Mouse (Mus musculus): ENCODE data around the gene Srpr.

Gene Srpr

DNA sequence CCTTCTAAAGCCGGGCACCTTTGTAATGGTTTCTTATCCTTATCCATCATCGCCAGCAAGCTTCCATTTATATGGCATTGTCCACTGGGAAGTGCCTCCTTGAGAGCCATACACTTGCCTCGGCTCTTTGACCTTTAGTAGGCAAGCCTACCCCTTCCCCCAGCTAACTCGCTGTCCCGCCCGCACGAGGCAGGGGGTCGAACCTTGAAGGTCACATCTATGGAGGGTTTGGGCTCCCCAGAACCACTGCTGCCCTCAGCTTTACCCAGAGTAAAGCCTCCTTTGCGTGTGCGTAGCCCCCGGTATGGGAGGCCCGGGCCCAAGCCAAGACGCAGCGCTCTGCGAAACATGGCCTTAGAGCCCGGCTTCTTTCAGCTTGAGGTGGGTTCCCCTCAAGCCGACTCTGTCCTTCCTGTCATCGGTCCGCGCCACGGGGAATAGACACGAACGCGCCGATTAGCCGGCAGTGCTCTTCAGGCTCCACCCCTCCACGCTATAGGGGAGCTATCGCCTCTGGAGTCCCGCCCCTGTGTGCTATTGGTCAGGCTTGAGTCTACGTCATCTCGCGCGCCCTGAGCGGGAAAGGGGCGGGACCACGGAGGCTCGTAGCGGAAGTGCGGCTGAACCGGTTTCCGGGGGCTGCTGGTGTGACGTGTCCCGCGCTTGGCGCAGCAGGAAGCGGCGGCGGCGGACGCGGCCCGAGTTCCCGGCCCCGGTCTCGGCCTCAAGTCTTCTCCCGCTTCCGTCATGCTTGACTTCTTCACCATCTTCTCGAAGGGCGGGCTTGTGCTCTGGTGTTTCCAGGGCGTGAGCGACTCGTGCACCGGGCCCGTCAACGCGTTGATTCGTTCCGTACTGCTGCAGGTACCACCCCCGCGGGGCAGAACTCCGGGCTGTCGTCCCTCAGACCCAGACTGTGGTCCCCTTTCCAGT lies 10.8 kb downstream of the Srpr start, which contains the start of gene Foxred1:
TSS of gene Foxred1 (minus strand) at position 514 of the 933 bp plus-strand sequence.
- peak; percentile 85; the same call in 1 of the 2 replicates for TF ChIP-seq GATA4 (IDR thresholded peaks at IDR 0.05; ENCODE audit: insufficient replicate concordance, low read length)

GRCm38 (mm10) chr9:35211573-35212511 lies 11.9 kb downstream of the Srpr start:
- TF ChIP-seq GATA4 (IDR thresholded peaks at IDR 0.05; ENCODE audit: insufficient replicate concordance, low read length), result no peak

GRCm38 (mm10) chr9:35217963-35218362 lies 18.0 kb downstream of the Srpr start:
- TF ChIP-seq GATA4 (IDR thresholded peaks at IDR 0.05; ENCODE audit: insufficient replicate concordance, low read length), result no peak

- TF ChIP-seq GATA4 (IDR thresholded peaks at IDR 0.05; ENCODE audit: insufficient replicate concordance, low read length), result no peak
These were observed 23.5 kb downstream of the Srpr start for GRCm38 (mm10) chr9:35223466-35223865.

DNA sequence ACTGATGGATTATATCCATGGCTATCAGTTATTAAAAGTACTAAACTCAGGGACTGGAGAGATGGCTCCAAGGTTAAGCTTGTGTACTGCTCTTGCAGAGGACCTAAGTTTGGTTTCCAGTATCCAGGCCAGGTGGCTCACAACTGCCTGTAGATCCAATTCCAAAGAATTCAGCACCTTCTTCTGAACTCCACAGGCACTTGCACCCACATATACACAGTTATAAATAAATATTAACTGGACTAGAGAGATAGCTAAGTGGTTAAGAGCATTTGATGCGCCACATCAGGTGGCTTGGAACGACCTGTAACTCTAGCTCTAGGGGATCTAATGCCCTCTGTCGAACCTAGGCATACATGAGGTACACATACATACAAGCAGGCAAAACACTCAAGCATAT lies 28.7 kb downstream of the Srpr start:
- no peak for TF ChIP-seq GATA4 (IDR thresholded peaks at IDR 0.05; ENCODE audit: insufficient replicate concordance, low read length)

DNA sequence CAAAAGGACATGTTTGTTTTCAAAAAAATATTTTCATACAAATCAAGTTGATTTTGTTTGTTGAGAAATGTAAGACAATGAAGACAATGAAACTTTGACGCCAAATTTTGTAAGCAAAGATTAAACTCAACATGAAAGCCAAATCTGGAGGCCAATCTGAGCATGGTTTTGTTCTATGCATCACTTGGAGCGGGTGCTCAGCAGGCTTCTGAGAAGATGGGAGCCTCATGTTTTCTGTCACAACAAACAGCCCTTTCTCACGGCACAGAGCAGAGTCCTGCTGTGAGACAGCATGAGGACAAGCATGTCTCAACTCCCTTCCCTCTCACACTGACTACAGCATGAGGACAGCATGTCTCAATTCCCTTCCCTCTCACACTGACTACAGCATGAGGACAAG lies 36.0 kb downstream of the Srpr start:
- no peak for TF ChIP-seq GATA4 (IDR thresholded peaks at IDR 0.05; ENCODE audit: insufficient replicate concordance, low read length)

DNA sequence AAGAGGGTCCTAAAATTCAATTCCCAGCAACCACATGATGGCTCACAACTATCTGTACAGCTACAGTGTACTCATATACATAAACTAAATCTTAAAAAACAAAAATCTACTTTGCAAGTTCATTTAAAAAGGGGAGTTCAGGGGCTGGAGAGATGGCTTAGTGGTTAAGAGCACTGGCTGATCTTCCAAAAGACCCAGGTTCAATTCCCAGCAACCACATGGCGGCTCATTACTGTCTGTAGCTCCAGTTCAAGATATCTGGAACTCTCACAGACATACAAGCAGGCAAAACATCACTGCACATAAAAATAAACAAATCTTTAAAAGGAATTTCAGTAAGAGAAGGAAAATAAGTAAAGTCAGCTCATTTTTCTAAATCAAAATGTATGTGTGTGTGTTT lies 38.4 kb downstream of the Srpr start:
- no peak for TF ChIP-seq GATA4 (IDR thresholded peaks at IDR 0.05; ENCODE audit: insufficient replicate concordance, low read length)

- no peak for TF ChIP-seq GATA4 (IDR thresholded peaks at IDR 0.05; ENCODE audit: insufficient replicate concordance, low read length)
These were observed 39.1 kb downstream of the Srpr start for GRCm38 (mm10) chr9:35238915-35239571.

DNA sequence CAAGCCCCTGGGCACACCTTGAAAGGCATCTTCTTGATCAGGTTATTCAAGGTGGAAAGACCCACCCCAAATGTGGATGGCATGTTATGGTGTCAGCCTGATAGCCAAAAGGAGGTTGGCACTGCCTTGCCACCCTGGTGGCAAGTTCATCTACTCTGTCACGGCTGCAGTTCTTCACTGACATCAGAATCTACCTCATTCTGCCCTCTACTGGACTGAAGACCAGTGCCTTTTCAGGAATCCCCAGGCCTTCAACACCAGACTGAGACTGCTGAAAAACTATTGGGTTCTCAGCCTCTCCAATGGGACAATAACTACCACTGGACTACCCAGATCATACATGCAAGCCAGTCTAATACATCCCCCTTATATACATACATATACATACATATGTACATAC lies 39.8 kb downstream of the Srpr start:
- TF ChIP-seq GATA4 (IDR thresholded peaks at IDR 0.05; ENCODE audit: insufficient replicate concordance, low read length), result no peak

- no peak for TF ChIP-seq GATA4 (IDR thresholded peaks at IDR 0.05; ENCODE audit: insufficient replicate concordance, low read length)
These were observed 47.4 kb downstream of the Srpr start for GRCm38 (mm10) chr9:35247405-35247804.

- no peak for TF ChIP-seq GATA4 (IDR thresholded peaks at IDR 0.05; ENCODE audit: insufficient replicate concordance, low read length)
These were observed 49.5 kb downstream of the Srpr start for GRCm38 (mm10) chr9:35249476-35249875.

GRCm38 (mm10) chr9:35257365-35257764 lies 57.4 kb downstream of the Srpr start:
- TF ChIP-seq GATA4 (IDR thresholded peaks at IDR 0.05; ENCODE audit: insufficient replicate concordance, low read length), result no peak

GRCm38 (mm10) chr9:35262418-35262817 lies 62.4 kb downstream of the Srpr start:
- TF ChIP-seq GATA4 (IDR thresholded peaks at IDR 0.05; ENCODE audit: insufficient replicate concordance, low read length), result no peak

DNA sequence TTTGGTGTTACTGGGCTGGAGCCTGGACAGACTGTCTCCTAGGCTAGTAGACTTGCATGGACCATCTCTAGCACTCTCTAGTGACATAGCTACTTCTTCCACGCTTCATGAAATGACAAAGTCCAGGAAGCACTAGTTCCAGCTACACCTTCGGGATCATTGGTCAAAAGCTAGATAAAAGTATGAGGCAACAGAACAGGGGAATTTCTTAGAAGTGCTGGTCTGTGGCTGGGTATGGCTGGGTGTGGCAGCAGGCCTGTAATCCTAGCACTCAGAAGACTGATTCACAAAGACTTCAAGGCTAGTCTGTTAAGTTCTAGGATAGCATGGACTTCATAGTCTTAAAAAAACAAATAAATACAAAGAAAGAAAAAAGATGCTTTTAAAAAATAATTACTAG lies 63.5 kb downstream of the Srpr start:
- TF ChIP-seq GATA4 (IDR thresholded peaks at IDR 0.05; ENCODE audit: insufficient replicate concordance, low read length), result no peak

GRCm38 (mm10) chr9:35264509-35264908 lies 64.5 kb downstream of the Srpr start:
- no peak for TF ChIP-seq GATA4 (IDR thresholded peaks at IDR 0.05; ENCODE audit: insufficient replicate concordance, low read length)

Measured in liver, adult (tissue).